Mouse (Mus musculus) embryonic facial prominence, embryonic 12.5 days (tissue): ENCODE data around the gene Sdhb. TPM values are rescaled to one million over a fixed set of nuclear protein-coding genes. Genes with fewer than 3 reads are reported as not detected.

Source experiments
- ATAC-seq: fragments of 200-750 bp; cut with Nextera tagmentation; 2 replicates; pipeline ENCODE4 v1.8.0; 2017; ENCODE audit not compliant: insufficient number of reproducible peaks, insufficient read depth, low FRiP score, low TSS enrichment
- H3K27ac ChIP-seq: fragments of 300-500 bp; sonication (generic); 2 replicates; pipeline ENCODE4 v1.5.1; 2016; ENCODE audit warnings: mild to moderate bottlenecking
- H3K27me3 ChIP-seq: fragments of 300-500 bp; sonication (generic); 2 replicates; pipeline ENCODE4 v1.6.1; 2016; ENCODE audit warnings: mild to moderate bottlenecking, moderate library complexity
- H3K36me3 ChIP-seq: fragments of 300-500 bp; sonication (generic); 2 replicates; pipeline ENCODE4 v1.6.1; 2016; ENCODE audit warnings: mild to moderate bottlenecking
- H3K4me1 ChIP-seq: fragments of 300-500 bp; sonication (generic); 2 replicates; pipeline ENCODE4 v1.6.1; 2016
- H3K4me2 ChIP-seq: fragments of 300-500 bp; sonication (generic); replicated peaks from 2 replicates; pipeline ENCODE4 v1.6.1; 2016; ENCODE audit warnings: mild to moderate bottlenecking, moderate library complexity
- H3K4me3 ChIP-seq: fragments of 300-500 bp; sonication (generic); 2 replicates; pipeline ENCODE4 v1.5.1; 2016; ENCODE audit warnings: mild to moderate bottlenecking
- H3K9ac ChIP-seq: fragments of 300-500 bp; sonication (generic); 2 replicates; pipeline ENCODE4 v1.6.1; 2016; ENCODE audit warnings: mild to moderate bottlenecking, moderate library complexity
- H3K9me3 ChIP-seq: fragments of 300-500 bp; sonication (generic); 2 replicates; pipeline ENCODE4 v1.6.1; 2016; ENCODE audit warnings: mild to moderate bottlenecking, moderate library complexity
- WGBS: fragments of 180-500 bp; shearing (Covaris S2); methylation state at CpG from one replicate; pipeline ENCODE4 v1.1.7; 2016; 5-methylcytosine and 5-hydroxymethylcytosine counted together
- polyA plus RNA-seq: library from polyadenylated mRNA; unstranded; fragments of >200 nt; fragmentation: Nextera tagmentation; extraction: Ambion mirVana; gene quantifications from 2 replicates; pipeline ENCODE4 v1.2.1, GENCODE M21; 2016

Gene Sdhb
- 388 and 392 TPM in 2 replicates for polyA plus RNA-seq

GRCm38 (mm10) chr4:140960781-140961466, at the start of gene Sdhb:
Gene Sdhb (plus strand): TSS chr4:140961203.
- Histone ChIP-seq H3K4me3 (peak within 1 kb of the TSS; percentile 89), H3K27me3 (no peaks in the 10 kb centered on the region), H3K4me2 (peak within 1 kb of the TSS; percentile 93), H3K27ac (peak within 1 kb of the TSS; percentile 72), H3K9ac (peak within 1 kb of the TSS; percentile 83), H3K4me1 (peaks cover 22% of the 10 kb centered on the region), H3K36me3 (peaks cover 2% of the 10 kb centered on the region; the same call in 1 of the 2 replicates), H3K9me3 (no peaks in the 10 kb centered on the region)
- peak; percentile 90 for ATAC-seq
- WGBS, result 2% methylated on average over 36 of the region's 37 CpGs

- Histone ChIP-seq H3K4me3 (no peak overlapping the region), H3K27ac (no peak overlapping the region), H3K27me3 (peaks cover 26% of the 10 kb centered on the region), H3K4me1 (peaks cover 18% of the 10 kb centered on the region), H3K36me3 (no peaks in the 10 kb centered on the region), H3K9me3 (no peaks in the 10 kb centered on the region), H3K9ac (no peak overlapping the region), H3K4me2 (no peak overlapping the region)
- 89% methylated on average over 9 of the region's 9 CpGs for WGBS
- no peak for ATAC-seq
Measured at GRCm38 (mm10) chr4:140911416-140911815, 49.6 kb upstream of the Sdhb start.

GRCm38 (mm10) chr4:140912271-140912833, 48.7 kb upstream of the Sdhb start:
- peaks cover 18% of the 10 kb centered on the region for H3K4me1 ChIP-seq
- no peaks in the 10 kb centered on the region for H3K9me3 ChIP-seq
- ATAC-seq, result no peak
- no peak overlapping the region for H3K4me3 ChIP-seq
- H3K36me3 ChIP-seq, result no peaks in the 10 kb centered on the region
- H3K27ac ChIP-seq, result no peak overlapping the region
- H3K9ac ChIP-seq, result no peak overlapping the region
- H3K27me3 ChIP-seq, result peaks cover 17% of the 10 kb centered on the region
- WGBS, result 92% methylated on average over 10 of the region's 10 CpGs
- H3K4me2 ChIP-seq, result no peak overlapping the region

- Histone ChIP-seq H3K36me3 (no peaks in the 10 kb centered on the region), H3K9ac (no peak overlapping the region), H3K9me3 (no peaks in the 10 kb centered on the region), H3K4me3 (no peak overlapping the region), H3K27ac (no peak overlapping the region), H3K27me3 (peaks cover 8% of the 10 kb centered on the region), H3K4me1 (peaks cover 18% of the 10 kb centered on the region), H3K4me2 (no peak overlapping the region)
- ATAC-seq, result no peak
- 93% methylated on average over 9 of the region's 9 CpGs for WGBS
Measured at GRCm38 (mm10) chr4:140913565-140913964, 47.4 kb upstream of the Sdhb start.

- no peak overlapping the region for H3K4me3 ChIP-seq
- no peaks in the 10 kb centered on the region for H3K27me3 ChIP-seq
- H3K27ac ChIP-seq, result peak overlapping the region; percentile 67; the same call in 1 of the 2 replicates
- H3K36me3 ChIP-seq, result no peaks in the 10 kb centered on the region
- peaks cover 18% of the 10 kb centered on the region for H3K4me1 ChIP-seq
- ATAC-seq, result no peak
- no peak overlapping the region for H3K4me2 ChIP-seq
- WGBS, result 19% methylated on average over 6 of the region's 6 CpGs
- no peaks in the 10 kb centered on the region for H3K9me3 ChIP-seq
- no peak overlapping the region for H3K9ac ChIP-seq
Measured at GRCm38 (mm10) chr4:140914731-140915131, 46.3 kb upstream of the Sdhb start.

GRCm38 (mm10) chr4:140915235-140915634, 45.8 kb upstream of the Sdhb start:
- no peak overlapping the region for H3K4me3 ChIP-seq
- WGBS, result 47% methylated on average over 3 of the region's 3 CpGs
- no peaks in the 10 kb centered on the region for H3K27me3 ChIP-seq
- H3K27ac ChIP-seq, result peak overlapping the region; percentile 67
- no peak overlapping the region for H3K4me2 ChIP-seq
- H3K9me3 ChIP-seq, result no peaks in the 10 kb centered on the region
- H3K36me3 ChIP-seq, result no peaks in the 10 kb centered on the region
- ATAC-seq, result no peak
- H3K4me1 ChIP-seq, result peaks cover 18% of the 10 kb centered on the region
- no peak overlapping the region for H3K9ac ChIP-seq

- WGBS, result 91% methylated on average over 5 of the region's 5 CpGs
Measured at GRCm38 (mm10) chr4:140916296-140916695, 44.7 kb upstream of the Sdhb start.

GRCm38 (mm10) chr4:140917451-140917850, 43.6 kb upstream of the Sdhb start:
- no peaks in the 10 kb centered on the region for H3K36me3 ChIP-seq
- no peak overlapping the region for H3K4me3 ChIP-seq
- WGBS, result 86% methylated on average over 9 of the region's 9 CpGs
- no peak for ATAC-seq
- H3K4me2 ChIP-seq, result no peak overlapping the region
- H3K27me3 ChIP-seq, result no peaks in the 10 kb centered on the region
- peaks cover 14% of the 10 kb centered on the region for H3K4me1 ChIP-seq
- no peaks in the 10 kb centered on the region for H3K9me3 ChIP-seq
- H3K27ac ChIP-seq, result no peak overlapping the region
- H3K9ac ChIP-seq, result no peak overlapping the region

More at GRCm38 (mm10) chr4:140916296-140916695, 44.7 kb upstream of the Sdhb start:
- Histone ChIP-seq H3K4me1 (peaks cover 14% of the 10 kb centered on the region), H3K9ac (no peak overlapping the region), H3K27me3 (no peaks in the 10 kb centered on the region), H3K9me3 (no peaks in the 10 kb centered on the region), H3K36me3 (no peaks in the 10 kb centered on the region), H3K4me3 (no peak overlapping the region), H3K4me2 (no peak overlapping the region), H3K27ac (no peak overlapping the region)
- ATAC-seq, result no peak

GRCm38 (mm10) chr4:140919974-140920836, 40.8 kb upstream of the Sdhb start:
- no peaks in the 10 kb centered on the region for H3K27me3 ChIP-seq
- no peak for ATAC-seq
- 72% methylated on average over 11 of the region's 11 CpGs for WGBS

GRCm38 (mm10) chr4:140922508-140922907, 38.5 kb upstream of the Sdhb start:
- H3K9ac ChIP-seq, result no peak overlapping the region
- no peak overlapping the region for H3K27ac ChIP-seq
- H3K4me2 ChIP-seq, result no peak overlapping the region
- no peak for ATAC-seq
- H3K4me3 ChIP-seq, result no peak overlapping the region
- H3K27me3 ChIP-seq, result no peaks in the 10 kb centered on the region
- WGBS, result 78% methylated on average over 5 of the region's 5 CpGs
- 0 out of 2 replicates have a peak, but pooled peaks cover 7% of the 10 kb centered on the region for H3K4me1 ChIP-seq
- no peaks in the 10 kb centered on the region for H3K36me3 ChIP-seq
- no peaks in the 10 kb centered on the region for H3K9me3 ChIP-seq

More at GRCm38 (mm10) chr4:140919974-140920836, 40.8 kb upstream of the Sdhb start:
- no peaks in the 10 kb centered on the region for H3K9me3 ChIP-seq
- H3K4me3 ChIP-seq, result no peak overlapping the region
- H3K27ac ChIP-seq, result no peak overlapping the region
- H3K4me2 ChIP-seq, result no peak overlapping the region
- H3K4me1 ChIP-seq, result peaks cover 7% of the 10 kb centered on the region
- no peak overlapping the region for H3K9ac ChIP-seq
- H3K36me3 ChIP-seq, result no peaks in the 10 kb centered on the region

- Histone ChIP-seq H3K27me3 (no peaks in the 10 kb centered on the region), H3K4me2 (no peak overlapping the region), H3K36me3 (no peaks in the 10 kb centered on the region), H3K27ac (no peak overlapping the region), H3K9me3 (no peaks in the 10 kb centered on the region), H3K4me1 (0 out of 2 replicates have a peak, but pooled peaks cover 5% of the 10 kb centered on the region), H3K9ac (no peak overlapping the region), H3K4me3 (no peak overlapping the region)
- no peak for ATAC-seq
- 61% methylated on average over 8 of the region's 8 CpGs for WGBS
Measured at GRCm38 (mm10) chr4:140925648-140926047, 35.4 kb upstream of the Sdhb start.
